Mouse (Mus musculus) C2C12 (cell line): ENCODE data around the gene Srf. TPM values are rescaled to one million over a fixed set of nuclear protein-coding genes. Genes with fewer than 3 reads are reported as not detected.

Experiments used
- H3K27me3 ChIP-seq: one replicate; pipeline ENCODE4 v1.6.1; 2011; ENCODE audit not compliant: control insufficient read depth, insufficient read depth, insufficient read length
- H3K36me3 ChIP-seq: one replicate; pipeline ENCODE4 v1.6.1; 2011; ENCODE audit not compliant: control insufficient read depth, insufficient read depth
- H3K4me3 ChIP-seq: one replicate; pipeline ENCODE4 v1.5.1; 2011; ENCODE audit warnings: mild to moderate bottlenecking, control low read depth; ENCODE audit not compliant: poor library complexity, insufficient read depth, severe bottlenecking
- H3K79me2 ChIP-seq: one replicate; pipeline ENCODE4 v1.6.1; 2011; ENCODE audit not compliant: control insufficient read depth, insufficient read depth
- H3K79me3 ChIP-seq: one replicate; pipeline ENCODE4 v1.6.1; 2011; ENCODE audit warnings: low read depth, control low read depth
- H3ac ChIP-seq: one replicate; pipeline ENCODE3; 2011; ENCODE audit warnings: low read depth; ENCODE audit not compliant: control insufficient read depth, insufficient read length
- CEBPB ChIP-seq: IDR thresholded peaks from one replicate; pipeline ENCODE4 v1.6.1; 2011; ENCODE audit warnings: low read depth, mild to moderate bottlenecking, control low read depth, moderate library complexity
- CTCF ChIP-seq: IDR thresholded peaks from one replicate; pipeline ENCODE4 v1.5.1; 2011; ENCODE audit not compliant: control insufficient read depth, insufficient read depth, insufficient read length
- FOSL1 ChIP-seq: IDR thresholded peaks from one replicate; pipeline ENCODE4 v1.8.0; 2011; ENCODE audit warnings: mild to moderate bottlenecking, low read length; ENCODE audit not compliant: poor library complexity, insufficient read depth, severe bottlenecking
- MAX ChIP-seq: IDR thresholded peaks from one replicate; pipeline ENCODE4 v1.6.1; 2011; ENCODE audit warnings: mild to moderate bottlenecking, control low read depth
- MYOD1 ChIP-seq: IDR thresholded peaks from one replicate; pipeline ENCODE4 v1.6.1; 2011; ENCODE audit warnings: low read depth; ENCODE audit not compliant: control insufficient read depth, insufficient read length
- MYOG ChIP-seq: IDR thresholded peaks from one replicate; pipeline ENCODE4 v1.6.1; 2011; ENCODE audit not compliant: control insufficient read depth, insufficient read length; ENCODE audit errors: extremely low read depth
- USF1 ChIP-seq: IDR thresholded peaks from one replicate; pipeline ENCODE4 v1.6.1; 2011; ENCODE audit warnings: low read depth, mild to moderate bottlenecking, control low read depth, moderate library complexity
- polyA plus RNA-seq: library from polyadenylated mRNA; unstranded; fragments of >200 nt; fragmentation: generic; extraction: Trizol; gene quantifications from one replicate; pipeline ENCODE4 v1.2.1, GENCODE M21; 2012; ENCODE audit warnings: missing spikeins

Srf gene
- polyA plus RNA-seq, 1 experiment = 101 TPM

- no peaks in the 10 kb centered on the region for H3K79me3 ChIP-seq
- no peak overlapping the region for H3K4me3 ChIP-seq
- H3K79me2 ChIP-seq = no peaks in the 10 kb centered on the region
- TF ChIP-seq USF1 = no peak
- TF ChIP-seq MYOD1 = no peak
- TF ChIP-seq MAX = no peak
- no peak for TF ChIP-seq MYOG
- no peak for TF ChIP-seq CEBPB
- TF ChIP-seq CTCF = no peak
- no peak for TF ChIP-seq FOSL1
- no peaks in the 10 kb centered on the region for H3K27me3 ChIP-seq
- no peak overlapping the region for H3ac ChIP-seq
- no peaks in the 10 kb centered on the region for H3K36me3 ChIP-seq
Measured at GRCm38 (mm10) chr17:46589635-46590314, 33.8 kb upstream of the Srf start.

GRCm38 (mm10) chr17:46588913-46589312, 32.9 kb upstream of the Srf start:
- no peak for TF ChIP-seq MYOG
- no peak for TF ChIP-seq CTCF
- no peak for TF ChIP-seq FOSL1
- TF ChIP-seq CEBPB = no peak
- no peak for TF ChIP-seq MYOD1
- TF ChIP-seq MAX = no peak
- TF ChIP-seq USF1 = no peak
- no peaks in the 10 kb centered on the region for H3K27me3 ChIP-seq
- no peaks in the 10 kb centered on the region for H3K79me3 ChIP-seq
- no peaks in the 10 kb centered on the region for H3K79me2 ChIP-seq
- no peak overlapping the region for H3K4me3 ChIP-seq
- H3ac ChIP-seq = no peak overlapping the region
- H3K36me3 ChIP-seq = no peaks in the 10 kb centered on the region

- Histone ChIP-seq H3K36me3 (no peaks in the 10 kb centered on the region), H3K79me2 (no peaks in the 10 kb centered on the region), H3K79me3 (no peaks in the 10 kb centered on the region), H3ac (no peak overlapping the region), H3K27me3 (no peaks in the 10 kb centered on the region), H3K4me3 (no peak overlapping the region)
- TF ChIP-seq FOSL1 (no peak), MYOD1 (no peak), MYOG (no peak), CTCF (no peak), CEBPB (no peak), MAX (no peak), USF1 (no peak)
Measured at GRCm38 (mm10) chr17:46588173-46588572, 32.2 kb upstream of the Srf start.

GRCm38 (mm10) chr17:46586327-46586726, 30.4 kb upstream of the Srf start:
- TF ChIP-seq MYOG (no peak), USF1 (no peak), MAX (no peak), FOSL1 (no peak), CEBPB (no peak), CTCF (no peak), MYOD1 (no peak)
- Histone ChIP-seq H3K36me3 (no peaks in the 10 kb centered on the region), H3K4me3 (no peak overlapping the region), H3K27me3 (no peaks in the 10 kb centered on the region), H3ac (no peak overlapping the region), H3K79me2 (no peaks in the 10 kb centered on the region), H3K79me3 (no peaks in the 10 kb centered on the region)

- TF ChIP-seq CTCF (no peak), MYOD1 (no peak), MAX (no peak), MYOG (no peak), FOSL1 (no peak), USF1 (no peak)
- no peaks in the 10 kb centered on the region for H3K36me3 ChIP-seq
- H3K79me3 ChIP-seq = no peaks in the 10 kb centered on the region
- H3K27me3 ChIP-seq = no peaks in the 10 kb centered on the region
- H3K79me2 ChIP-seq = no peaks in the 10 kb centered on the region
- no peak overlapping the region for H3K4me3 ChIP-seq
- no peak overlapping the region for H3ac ChIP-seq
Measured at GRCm38 (mm10) chr17:46578650-46579049, 22.7 kb upstream of the Srf start.
